Mouse (Mus musculus): ENCODE data around the gene Rap1gap.

The Rap1gap gene

GRCm38 (mm10) chr4:137661547-137661946, 3.0 kb upstream of the Rap1gap start:
- in situ Hi-C loops (cut with MboI), result no loop called here

- in situ Hi-C loops (cut with MboI), result no loop called here
Observed at GRCm38 (mm10) chr4:137663491-137663890, 1.0 kb upstream of the Rap1gap start.

GRCm38 (mm10) chr4:137664980-137665675, 602 bp downstream of the Rap1gap start:
- in situ Hi-C loops (cut with MboI), result no loop called here

GRCm38 (mm10) chr4:137665791-137666190, 1.3 kb downstream of the Rap1gap start:
- in situ Hi-C loops (cut with MboI), result no loop called here

GRCm38 (mm10) chr4:137666283-137666957, 1.9 kb downstream of the Rap1gap start:
- in situ Hi-C loops (cut with MboI), result no loop called here

GRCm38 (mm10) chr4:137666958-137667345, 2.4 kb downstream of the Rap1gap start:
- in situ Hi-C loops (cut with MboI), result no loop called here

- in situ Hi-C loops (cut with MboI), result no loop called here
Observed at GRCm38 (mm10) chr4:137667747-137668146, 3.2 kb downstream of the Rap1gap start.

- in situ Hi-C loops (cut with MboI), result no loop called here
Observed at GRCm38 (mm10) chr4:137671711-137672500, 7.4 kb downstream of the Rap1gap start.

- in situ Hi-C loops (cut with MboI), result no loop called here
Observed at GRCm38 (mm10) chr4:137675566-137675965, 11.0 kb downstream of the Rap1gap start.

- in situ Hi-C loops (cut with MboI), result no loop called here
Observed at GRCm38 (mm10) chr4:137676057-137676456, 11.5 kb downstream of the Rap1gap start.

GRCm38 (mm10) chr4:137676700-137677484, 12.4 kb downstream of the Rap1gap start:
- in situ Hi-C loops (cut with MboI), result no loop called here

- in situ Hi-C loops (cut with MboI), result no loop called here
Observed at GRCm38 (mm10) chr4:137677906-137678305, 13.4 kb downstream of the Rap1gap start.

- in situ Hi-C loops (cut with MboI), result no loop called here
Observed at GRCm38 (mm10) chr4:137678568-137678967, 14.0 kb downstream of the Rap1gap start.

GRCm38 (mm10) chr4:137679979-137680550, 15.5 kb downstream of the Rap1gap start:
- in situ Hi-C loops (cut with MboI), result no loop called here

- in situ Hi-C loops (cut with MboI), result no loop called here
Observed at GRCm38 (mm10) chr4:137680721-137681120, 16.2 kb downstream of the Rap1gap start.

- in situ Hi-C loops (cut with MboI), result no loop called here
Observed at GRCm38 (mm10) chr4:137681408-137682104, 17.0 kb downstream of the Rap1gap start.

GRCm38 (mm10) chr4:137682961-137683453, 18.5 kb downstream of the Rap1gap start:
- in situ Hi-C loops (cut with MboI), result no loop called here

GRCm38 (mm10) chr4:137684830-137685343, 20.4 kb downstream of the Rap1gap start:
- in situ Hi-C loops (cut with MboI), result no loop called here

- in situ Hi-C loops (cut with MboI), result no loop called here
Observed at GRCm38 (mm10) chr4:137686303-137686702, 21.8 kb downstream of the Rap1gap start.

- in situ Hi-C loops (cut with MboI), result no loop called here
Observed at GRCm38 (mm10) chr4:137687234-137687825, 22.8 kb downstream of the Rap1gap start.
